Mouse (Mus musculus): ENCODE data around the gene Sbk2. TPM values are rescaled to one million over a fixed set of nuclear protein-coding genes. Genes with fewer than 3 reads are reported as not detected.
A peak's percentile ranks its signal among the peaks of the same experiment; 100 is the strongest.

Sbk2 gene
- polyA plus RNA-seq, 1 experiment from 2014 or later = not detected

GRCm38 (mm10) chr7:4919971-4920370, 44.2 kb downstream of the Sbk2 start:
- Histone ChIP-seq H3K4me1 (replicated peaks; ENCODE audit: control insufficient read depth, insufficient read depth, low read length) (peaks cover 41% of the 10 kb centered on the region), H3K4me2 (replicated peaks) (no peak overlapping the region), H3K9me3 (ENCODE audit: control insufficient read depth, low read length) (no peaks in the 10 kb centered on the region), H3K9ac (no peak overlapping the region), H3K27me3 (ENCODE audit: control insufficient read depth, insufficient read depth, low read length) (no peaks in the 10 kb centered on the region), H3K36me3 (replicated peaks; ENCODE audit: control insufficient read depth, insufficient read depth) (peaks cover 32% of the 10 kb centered on the region), H3K27ac (no peak overlapping the region), H3K4me3 (replicated peaks; ENCODE audit: low read length) (no peak overlapping the region)
- ATAC-seq (ENCODE audit: low FRiP score) (no peak), DNase-seq (ENCODE audit: low spot score) (no peak)
- 87% methylated on average over 21 of the region's 21 CpGs for WGBS

- Histone ChIP-seq H3K4me3 (replicated peaks; ENCODE audit: low read length) (no peak overlapping the region), H3K27me3 (ENCODE audit: control insufficient read depth, insufficient read depth, low read length) (no peaks in the 10 kb centered on the region), H3K4me2 (replicated peaks) (no peak overlapping the region), H3K27ac (no peak overlapping the region), H3K36me3 (replicated peaks; ENCODE audit: control insufficient read depth, insufficient read depth) (peaks cover 32% of the 10 kb centered on the region), H3K4me1 (replicated peaks; ENCODE audit: control insufficient read depth, insufficient read depth, low read length) (peaks cover 39% of the 10 kb centered on the region), H3K9ac (no peak overlapping the region), H3K9me3 (ENCODE audit: control insufficient read depth, low read length) (no peaks in the 10 kb centered on the region)
- ATAC-seq (ENCODE audit: low FRiP score) = no peak
- 87% methylated on average over 21 of the region's 21 CpGs for WGBS
- no peak for DNase-seq (ENCODE audit: low spot score)
Observed at GRCm38 (mm10) chr7:4919096-4919495, 45.1 kb downstream of the Sbk2 start.

GRCm38 (mm10) chr7:4918681-4919080, 45.5 kb downstream of the Sbk2 start:
- Histone ChIP-seq H3K4me2 (replicated peaks) (no peak overlapping the region), H3K4me1 (replicated peaks; ENCODE audit: control insufficient read depth, insufficient read depth, low read length) (peaks cover 36% of the 10 kb centered on the region), H3K9me3 (ENCODE audit: control insufficient read depth, low read length) (no peaks in the 10 kb centered on the region), H3K9ac (no peak overlapping the region), H3K36me3 (replicated peaks; ENCODE audit: control insufficient read depth, insufficient read depth) (peaks cover 32% of the 10 kb centered on the region), H3K27ac (no peak overlapping the region), H3K4me3 (replicated peaks; ENCODE audit: low read length) (no peak overlapping the region), H3K27me3 (ENCODE audit: control insufficient read depth, insufficient read depth, low read length) (no peaks in the 10 kb centered on the region)
- WGBS = 92% methylated on average over 15 of the region's 15 CpGs
- ATAC-seq (ENCODE audit: low FRiP score) (no peak), DNase-seq (ENCODE audit: low spot score) (no peak)

- WGBS = 87% methylated on average over 2 of the region's 2 CpGs
- Histone ChIP-seq H3K36me3 (replicated peaks; ENCODE audit: control insufficient read depth, insufficient read depth) (peaks cover 32% of the 10 kb centered on the region), H3K9me3 (ENCODE audit: control insufficient read depth, low read length) (no peaks in the 10 kb centered on the region), H3K4me1 (replicated peaks; ENCODE audit: control insufficient read depth, insufficient read depth, low read length) (peaks cover 32% of the 10 kb centered on the region), H3K27me3 (ENCODE audit: control insufficient read depth, insufficient read depth, low read length) (no peaks in the 10 kb centered on the region), H3K27ac (peak overlapping the region; percentile 98; the same call in 1 of the 2 replicates), H3K4me2 (replicated peaks) (no peak overlapping the region), H3K9ac (no peak overlapping the region), H3K4me3 (replicated peaks; ENCODE audit: low read length) (no peak overlapping the region)
- no peak for ATAC-seq (ENCODE audit: low FRiP score)
- no peak for DNase-seq (ENCODE audit: low spot score)
Observed at GRCm38 (mm10) chr7:4917494-4917893, 46.7 kb downstream of the Sbk2 start.

DNA sequence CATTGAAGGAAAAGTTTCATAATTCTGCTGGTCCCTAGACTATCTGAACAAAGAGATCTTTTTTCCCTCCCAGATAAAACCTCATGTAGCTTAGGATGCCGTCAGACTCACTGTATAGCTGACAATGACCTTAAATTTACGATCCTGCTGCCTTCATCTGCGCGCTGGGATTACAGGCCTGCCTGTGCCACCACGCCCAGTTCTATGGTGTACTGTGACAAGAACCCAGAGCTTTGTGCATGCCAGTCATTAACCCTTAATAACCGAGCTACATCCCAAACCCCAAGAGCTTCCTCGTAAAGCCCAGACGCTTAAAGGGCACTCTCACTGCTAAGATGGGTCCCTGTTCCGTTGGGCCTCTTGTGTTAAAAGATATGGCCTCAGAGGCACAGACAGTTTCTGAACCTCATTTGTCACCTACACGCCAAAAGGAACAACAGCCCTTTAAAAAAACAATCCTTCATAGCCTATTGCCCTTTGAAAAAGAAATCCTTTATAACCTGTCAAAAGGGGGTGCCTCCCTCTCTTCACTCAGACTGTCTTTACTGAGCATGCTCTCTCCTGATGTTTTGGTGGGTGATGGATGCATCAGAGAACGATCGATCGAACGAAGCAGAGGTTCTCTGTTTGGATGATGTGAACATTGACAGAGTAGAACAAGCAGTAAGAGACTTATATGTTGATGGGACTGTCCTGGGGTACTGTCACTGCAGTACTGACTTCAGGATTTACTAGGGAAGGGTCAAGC, 48.4 kb downstream of the Sbk2 start:
- Histone ChIP-seq H3K36me3 (replicated peaks; ENCODE audit: control insufficient read depth, insufficient read depth) (peaks cover 27% of the 10 kb centered on the region), H3K9ac (peak overlapping the region; percentile 71), H3K4me3 (replicated peaks; ENCODE audit: low read length) (peak overlapping the region; percentile 57), H3K27ac (peak overlapping the region; percentile 98), H3K27me3 (ENCODE audit: control insufficient read depth, insufficient read depth, low read length) (no peaks in the 10 kb centered on the region), H3K4me2 (replicated peaks) (peak overlapping the region; percentile 71), H3K9me3 (ENCODE audit: control insufficient read depth, low read length) (no peaks in the 10 kb centered on the region), H3K4me1 (replicated peaks; ENCODE audit: control insufficient read depth, insufficient read depth, low read length) (peaks cover 22% of the 10 kb centered on the region)
- WGBS = 13% methylated on average over 14 of the region's 14 CpGs
- ATAC-seq (ENCODE audit: low FRiP score) (peak; percentile 61), DNase-seq (ENCODE audit: low spot score) (peak; percentile 56)

DNA sequence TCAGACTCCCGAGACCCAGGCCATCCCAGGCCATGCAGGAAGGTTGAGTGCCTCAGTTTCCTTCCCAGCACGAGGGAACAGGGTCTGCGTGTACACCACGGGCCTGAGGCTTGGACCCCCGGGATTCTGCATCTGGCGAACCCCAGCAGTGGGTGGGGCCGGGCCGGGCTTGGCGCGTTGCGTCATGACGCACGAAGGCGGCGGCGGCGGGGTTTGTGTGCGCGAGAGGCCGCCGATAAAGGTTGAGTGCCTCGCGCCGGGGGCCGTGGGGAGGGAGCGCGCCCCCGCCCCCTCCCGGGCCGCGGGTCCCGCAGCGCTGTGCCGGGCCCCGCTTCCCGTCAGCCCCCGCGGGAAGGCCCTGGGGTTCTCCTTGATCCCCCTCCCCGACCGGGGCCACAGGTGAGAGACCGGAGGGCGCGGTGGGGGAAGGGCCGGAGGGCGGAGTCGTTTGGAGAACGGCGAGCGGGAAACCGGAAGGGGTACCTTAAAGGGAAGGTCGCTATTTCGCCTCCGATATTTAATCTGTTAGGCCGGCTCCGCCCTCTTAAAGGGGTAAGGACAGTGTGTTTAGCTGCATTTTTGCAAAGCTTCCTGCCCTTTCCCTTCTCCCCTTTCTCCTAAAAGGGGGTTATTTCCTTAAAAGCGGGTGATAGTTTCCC, 49.1 kb downstream of the Sbk2 start, which contains the start of gene Zfp628:
TSS of gene Zfp628 (plus strand) at position 211 of the 659 bp plus-strand sequence.
- WGBS = under 1% methylated on average over 55 of the region's 56 CpGs

GRCm38 (mm10) chr7:4912248-4912647, 52.0 kb downstream of the Sbk2 start:
- Histone ChIP-seq H3K9ac (no peak overlapping the region), H3K27me3 (ENCODE audit: control insufficient read depth, insufficient read depth, low read length) (no peaks in the 10 kb centered on the region), H3K36me3 (replicated peaks; ENCODE audit: control insufficient read depth, insufficient read depth) (no peaks in the 10 kb centered on the region), H3K4me2 (replicated peaks) (no peak overlapping the region), H3K4me1 (replicated peaks; ENCODE audit: control insufficient read depth, insufficient read depth, low read length) (peaks cover 22% of the 10 kb centered on the region), H3K27ac (no peak overlapping the region), H3K4me3 (replicated peaks; ENCODE audit: low read length) (peak overlapping the region; percentile 4; the same call in 1 of the 2 replicates), H3K9me3 (ENCODE audit: control insufficient read depth, low read length) (no peaks in the 10 kb centered on the region)
- ATAC-seq (ENCODE audit: low FRiP score) (no peak), DNase-seq (ENCODE audit: low spot score) (no peak)
- 60% methylated on average over 5 of the region's 5 CpGs for WGBS

More for the DNA sequence above, 49.1 kb downstream of the Sbk2 start, which contains the start of gene Zfp628:
- peaks cover 20% of the 10 kb centered on the region for H3K36me3 ChIP-seq (replicated peaks; ENCODE audit: control insufficient read depth, insufficient read depth)
- peaks cover 22% of the 10 kb centered on the region for H3K4me1 ChIP-seq (replicated peaks; ENCODE audit: control insufficient read depth, insufficient read depth, low read length)
- no peaks in the 10 kb centered on the region for H3K27me3 ChIP-seq (ENCODE audit: control insufficient read depth, insufficient read depth, low read length)
- H3K9ac ChIP-seq = peak within 1 kb of the TSS; percentile 71
- H3K27ac ChIP-seq = peak within 1 kb of the TSS; percentile 98
- H3K4me3 ChIP-seq (replicated peaks; ENCODE audit: low read length) = peak within 1 kb of the TSS; percentile 57
- H3K9me3 ChIP-seq (ENCODE audit: control insufficient read depth, low read length) = no peaks in the 10 kb centered on the region
- peak within 1 kb of the TSS; percentile 71 for H3K4me2 ChIP-seq (replicated peaks)
- DNase-seq (ENCODE audit: low spot score) = peak; percentile 99
- peak; percentile 89 for ATAC-seq (ENCODE audit: low FRiP score)

DNA sequence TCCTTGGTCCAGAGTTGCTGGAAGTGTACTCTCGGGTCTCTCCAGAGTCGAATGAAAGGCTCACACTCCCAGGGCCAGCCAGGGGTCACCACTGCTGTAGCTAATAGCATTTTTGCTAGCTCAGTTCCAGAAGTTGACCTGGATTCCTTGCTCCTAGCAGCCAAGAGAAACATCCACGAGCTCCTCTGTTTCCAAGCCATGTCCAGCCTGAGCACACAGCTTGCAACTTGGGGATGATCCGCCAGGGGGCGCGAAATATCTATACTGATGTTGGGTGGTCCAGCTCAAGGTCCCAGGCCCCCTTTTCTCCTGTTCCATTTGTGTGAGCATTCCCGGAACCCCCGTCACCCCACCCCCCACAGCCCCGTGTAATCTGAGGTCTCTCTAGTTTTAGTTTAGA, 52.6 kb downstream of the Sbk2 start:
- ATAC-seq (ENCODE audit: low FRiP score) = no peak
- Histone ChIP-seq H3K4me1 (replicated peaks; ENCODE audit: control insufficient read depth, insufficient read depth, low read length) (peaks cover 15% of the 10 kb centered on the region), H3K27ac (no peak overlapping the region), H3K27me3 (ENCODE audit: control insufficient read depth, insufficient read depth, low read length) (no peaks in the 10 kb centered on the region), H3K9ac (no peak overlapping the region), H3K36me3 (replicated peaks; ENCODE audit: control insufficient read depth, insufficient read depth) (no peaks in the 10 kb centered on the region), H3K4me2 (replicated peaks) (no peak overlapping the region; the same call in 1 of the 2 replicates), H3K9me3 (ENCODE audit: control insufficient read depth, low read length) (no peaks in the 10 kb centered on the region), H3K4me3 (replicated peaks; ENCODE audit: low read length) (peak overlapping the region; percentile 4; the same call in 1 of the 2 replicates)
- DNase-seq (ENCODE audit: low spot score) = peak; percentile 78
- WGBS = 33% methylated on average over 9 of the region's 9 CpGs

DNA sequence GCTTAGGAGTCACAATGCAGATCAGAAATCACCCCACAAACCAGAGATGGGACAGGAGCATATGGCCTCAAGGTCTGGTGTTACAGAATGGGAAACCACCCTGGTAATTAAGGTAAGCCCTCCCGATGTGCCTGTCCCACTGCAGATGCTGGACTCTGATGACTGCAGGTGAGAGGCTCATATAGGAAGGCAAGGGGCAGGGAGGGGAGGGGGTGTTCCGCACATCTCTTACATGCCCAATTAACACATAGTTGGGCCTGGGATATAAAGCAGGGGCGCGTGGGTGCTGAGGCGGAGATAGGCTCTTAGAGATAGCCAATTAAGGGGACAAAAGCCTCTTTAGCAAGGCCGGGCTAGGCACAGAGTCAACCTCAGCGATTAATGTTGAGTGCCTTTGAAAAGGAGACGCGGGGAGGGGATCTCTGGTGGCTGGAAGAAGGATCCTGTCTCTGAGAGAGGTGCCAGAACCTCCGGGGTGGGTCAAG, 57.7 kb downstream of the Sbk2 start, which contains the start of gene Gm36210:
TSS of gene Gm36210 (minus strand) at position 51 of the 485 bp plus-strand sequence.
- Histone ChIP-seq H3K4me2 (replicated peaks) (no peak within 1 kb of the TSS), H3K27me3 (ENCODE audit: control insufficient read depth, insufficient read depth, low read length) (no peaks in the 10 kb centered on the region), H3K4me1 (replicated peaks; ENCODE audit: control insufficient read depth, insufficient read depth, low read length) (no peaks in the 10 kb centered on the region), H3K9me3 (ENCODE audit: control insufficient read depth, low read length) (no peaks in the 10 kb centered on the region), H3K4me3 (replicated peaks; ENCODE audit: low read length) (no peak within 1 kb of the TSS), H3K9ac (no peak within 1 kb of the TSS), H3K36me3 (replicated peaks; ENCODE audit: control insufficient read depth, insufficient read depth) (no peaks in the 10 kb centered on the region), H3K27ac (no peak within 1 kb of the TSS)
- ATAC-seq (ENCODE audit: low FRiP score) = no peak; the same call in 1 of the 2 replicates
- 54% methylated on average over 10 of the region's 10 CpGs for WGBS
- DNase-seq (ENCODE audit: low spot score) = no peak
